Mouse (Mus musculus) left cerebral cortex, adult 11 months (tissue): Measurements from ENCODE around the gene Dnpep.

ENCODE experiments used
- DNase-seq: peaks from one replicate; pipeline ENCODE4 v3.0.0; 2022; ENCODE audit warnings: low spot score

Gene Dnpep

GRCm38 (mm10) chr1:75264091-75264880, 53.5 kb downstream of the Dnpep start, which contains the start of gene Ptprn:
Gene Ptprn (minus strand): TSS chr1:75264502.
- peak; percentile 68 for DNase-seq

GRCm38 (mm10) chr1:75262969-75263951, 54.5 kb downstream of the Dnpep start:
- DNase-seq, result no peak

- DNase-seq, result no peak
Measured at GRCm38 (mm10) chr1:75261278-75261677, 56.5 kb downstream of the Dnpep start.
